Mouse (Mus musculus) bone marrow, adult 2 months (tissue): ENCODE results near the gene Ascc1.

Source experiments
- CTCF ChIP-seq: fragments of 200-500 bp; IDR thresholded peaks from 2 replicates; pipeline ENCODE4 v1.5.1; 2011; ENCODE audit warnings: low read length, control low read depth; ENCODE audit not compliant: control insufficient read depth, insufficient read depth
- POLR2A ChIP-seq: fragments of 200-500 bp; IDR thresholded peaks from 2 replicates; pipeline ENCODE4 v1.6.1; 2011; ENCODE audit warnings: low read depth, mild to moderate bottlenecking, control low read depth, low read length, borderline replicate concordance; ENCODE audit not compliant: control insufficient read depth

GRCm38 (mm10) chr10:60125529-60126327, 123.1 kb downstream of the Ascc1 start:
- TF ChIP-seq POLR2A (no peak), CTCF (no peak)
